Mouse (Mus musculus): Measurements from ENCODE around the gene Cldn7.

- no peak for TF ChIP-seq TAL1 (IDR thresholded peaks at IDR 0.05; ENCODE audit: low read length)
- TF ChIP-seq GATA1 (IDR thresholded peaks at IDR 0.05; ENCODE audit: low read length), result no peak
These were observed 25.4 kb downstream of the Cldn7 start for GRCm38 (mm10) chr11:69989949-69990348.

All from erythroblast, embryonic 14.5 days (primary cell).